Mouse (Mus musculus): ENCODE data around the gene Mrgbp.

Mrgbp gene

GRCm38 (mm10) chr2:180589123-180589831 lies 8.2 kb downstream of the Mrgbp start, which contains the start of gene Ogfr:
Gene Ogfr, plus strand, starts transcription at chr2:180589245.
- peak; percentile 20 to 67 for DNase-seq (ENCODE audit: low read depth in 1 of 2, low spot score in 2 of 2)

- DNase-seq (ENCODE audit: low read depth in 1 of 2, low spot score in 2 of 2): no peak
Observed at GRCm38 (mm10) chr2:180597490-180597889, 16.4 kb downstream of the Mrgbp start, which contains the start of gene Col9a3. Gene Col9a3, plus strand, starts transcription at chr2:180597790.

GRCm38 (mm10) chr2:180598157-180598705 lies 17.1 kb downstream of the Mrgbp start:
- DNase-seq (ENCODE audit: low read depth in 1 of 2, low spot score in 2 of 2): no peak

GRCm38 (mm10) chr2:180600569-180601021 lies 19.5 kb downstream of the Mrgbp start:
- DNase-seq (ENCODE audit: low read depth in 1 of 2, low spot score in 2 of 2): no peak

GRCm38 (mm10) chr2:180604781-180605180 lies 23.7 kb downstream of the Mrgbp start:
- no peak for DNase-seq (ENCODE audit: low read depth in 1 of 2, low spot score in 2 of 2)

GRCm38 (mm10) chr2:180610283-180610682 lies 29.2 kb downstream of the Mrgbp start:
- DNase-seq (ENCODE audit: low read depth in 1 of 2, low spot score in 2 of 2): no peak

GRCm38 (mm10) chr2:180611882-180612281 lies 30.8 kb downstream of the Mrgbp start:
- DNase-seq (ENCODE audit: low read depth in 1 of 2, low spot score in 2 of 2): no peak

All from monocyte, adult 2 months (primary cell).